Mouse (Mus musculus) neutrophil, adult 5-6 weeks (primary cell): Measurements from ENCODE around the gene Insc. TPM values are rescaled to one million over a fixed set of nuclear protein-coding genes. Genes with fewer than 3 reads are reported as not detected.
A peak's percentile ranks its signal among the peaks of the same experiment; 100 is the strongest.
"Not testable (repeated sequence)": the region's sequence is repeated elsewhere in the genome, so short reads cannot be mapped to it uniquely, and the experiment has no call there.

ENCODE experiments used
- ATAC-seq: fragments of 151-379, 151-347 bp; 2 replicates; pipeline ENCODE4 v1.8.0; 2017; ENCODE audit warnings: mild to moderate bottlenecking, moderate TSS enrichment; ENCODE audit not compliant: insufficient number of reproducible peaks, poor library complexity, low FRiP score, severe bottlenecking; ENCODE audit errors: extremely low read depth
- total RNA-seq: library from RNA; stranded (forward); fragments of 200-1000 nt; gene quantifications from 2 replicates; pipeline ENCODE4 v1.2.3, GENCODE M21; 2017

The Insc gene
- not detected in 2 replicates for total RNA-seq

GRCm38 (mm10) chr7:114743022-114743780 lies at the start of gene Insc:
Gene Insc (plus strand): TSS chr7:114743694.
- ATAC-seq: no peak

- no peak for ATAC-seq
Observed at GRCm38 (mm10) chr7:114700871-114701270, 42.6 kb upstream of the Insc start.

- ATAC-seq: no peak
Observed at GRCm38 (mm10) chr7:114706716-114707115, 36.8 kb upstream of the Insc start.

GRCm38 (mm10) chr7:114707398-114707797 lies 36.1 kb upstream of the Insc start:
- no peak for ATAC-seq

- ATAC-seq: no peak
Observed at GRCm38 (mm10) chr7:114710419-114710818, 33.1 kb upstream of the Insc start.

GRCm38 (mm10) chr7:114712523-114712922 lies 31.0 kb upstream of the Insc start:
- no peak for ATAC-seq

GRCm38 (mm10) chr7:114718300-114718699 lies 25.2 kb upstream of the Insc start, which contains the start of gene Calcb:
Gene Calcb (plus strand): TSS chr7:114718643.
- ATAC-seq: no peak

- no peak for ATAC-seq
Observed at GRCm38 (mm10) chr7:114719381-114720131, 23.9 kb upstream of the Insc start.

GRCm38 (mm10) chr7:114729696-114730095 lies 13.8 kb upstream of the Insc start:
- ATAC-seq: 0 out of 2 replicates have a peak, but pooled peaks have one; percentile 33

- ATAC-seq: no peak
Observed at GRCm38 (mm10) chr7:114731175-114731574, 12.3 kb upstream of the Insc start.

- not testable (repeated sequence) for ATAC-seq
Observed at GRCm38 (mm10) chr7:114731700-114732099, 11.8 kb upstream of the Insc start.

- no peak for ATAC-seq
Observed at GRCm38 (mm10) chr7:114736256-114736655, 7.2 kb upstream of the Insc start.

- no peak for ATAC-seq
Observed at GRCm38 (mm10) chr7:114738166-114738565, 5.3 kb upstream of the Insc start.

- peak; percentile 27; the same call in 1 of the 2 replicates for ATAC-seq
Observed at GRCm38 (mm10) chr7:114740360-114741165, 2.9 kb upstream of the Insc start.

- ATAC-seq: no peak
Observed at GRCm38 (mm10) chr7:114744639-114745245, 1.2 kb downstream of the Insc start.

- ATAC-seq: no peak
Observed at GRCm38 (mm10) chr7:114745481-114746271, 2.2 kb downstream of the Insc start.

GRCm38 (mm10) chr7:114747596-114747995 lies 4.1 kb downstream of the Insc start:
- ATAC-seq: no peak

- no peak for ATAC-seq
Observed at GRCm38 (mm10) chr7:114748239-114748638, 4.7 kb downstream of the Insc start.
